Mouse (Mus musculus) left cerebral cortex, postnatal 4 days (tissue): ENCODE results near the gene Rprd2. TPM values are rescaled to one million over a fixed set of nuclear protein-coding genes. Genes with fewer than 3 reads are reported as not detected.
"Not testable (repeated sequence)": the region's sequence is repeated elsewhere in the genome, so short reads cannot be mapped to it uniquely, and the experiment has no call there.

Source experiments
- DNase-seq: peaks from one replicate; pipeline ENCODE4 v3.0.0-alpha.2; 2022
- intact Hi-C: fragments of 180-260 bp; cut with DNase I; formaldehyde crosslinking; loops from one replicate; pipeline ENCODE4 v1.15.1; 2025
- total RNA-seq, 2 experiments: library from RNA; stranded (reverse); gene quantifications; 2 replicates each; pipeline ENCODE4 v1.2.3; 2021

The Rprd2 gene
- 10 to 100 TPM; 58.0 to 59.3 TPM for total RNA-seq

GRCm38 (mm10) chr3:95818571-95819288 is at the start of gene Rprd2:
Rprd2 (minus strand) TSS chr3:95818863.
- DNase-seq: peak; percentile 81
- intact Hi-C loops: no loop called here

- no peak for DNase-seq
- intact Hi-C loops: no loop called here
These were observed 48.7 kb upstream of the Rprd2 start for GRCm38 (mm10) chr3:95867408-95867807.

- intact Hi-C loops: no loop called here
- no peak for DNase-seq
These were observed 47.4 kb upstream of the Rprd2 start for GRCm38 (mm10) chr3:95866071-95866470.

GRCm38 (mm10) chr3:95865571-95865970 is 46.9 kb upstream of the Rprd2 start:
- intact Hi-C loops: no loop called here
- DNase-seq: no peak

GRCm38 (mm10) chr3:95865050-95865449 is 46.4 kb upstream of the Rprd2 start:
- intact Hi-C loops: no loop called here
- no peak for DNase-seq

- intact Hi-C loops: no loop called here
- no peak for DNase-seq
These were observed 44.9 kb upstream of the Rprd2 start for GRCm38 (mm10) chr3:95863578-95863977.

- peak; percentile 65 for DNase-seq
- intact Hi-C loops: no loop called here
These were observed 43.1 kb upstream of the Rprd2 start for GRCm38 (mm10) chr3:95861796-95862195.

- intact Hi-C loops: no loop called here
- no peak for DNase-seq
These were observed 42.6 kb upstream of the Rprd2 start for GRCm38 (mm10) chr3:95861216-95861615.

- intact Hi-C loops: no loop called here
- no peak for DNase-seq
These were observed 41.7 kb upstream of the Rprd2 start for GRCm38 (mm10) chr3:95860323-95860722.

GRCm38 (mm10) chr3:95858278-95858677 is 39.6 kb upstream of the Rprd2 start:
- intact Hi-C loops, DNase-seq: not testable (repeated sequence)

- DNase-seq, intact Hi-C loops: not testable (repeated sequence)
These were observed 38.4 kb upstream of the Rprd2 start for GRCm38 (mm10) chr3:95857050-95857449.

- DNase-seq: no peak
- intact Hi-C loops: no loop called here
These were observed 37.5 kb upstream of the Rprd2 start for GRCm38 (mm10) chr3:95856115-95856514.

GRCm38 (mm10) chr3:95855502-95856089 is 36.9 kb upstream of the Rprd2 start, which contains the start of gene Prpf3:
Prpf3 (minus strand) TSS chr3:95855885.
- peak; percentile 93 for DNase-seq
- intact Hi-C loops: no loop called here

GRCm38 (mm10) chr3:95851317-95851716 is 32.7 kb upstream of the Rprd2 start:
- no peak for DNase-seq
- intact Hi-C loops: no loop called here

- no peak for DNase-seq
These were observed 31.9 kb upstream of the Rprd2 start for GRCm38 (mm10) chr3:95850611-95851010.

GRCm38 (mm10) chr3:95842503-95843214 is 24.0 kb upstream of the Rprd2 start:
- no peak for DNase-seq
- intact Hi-C loops: no loop called here

More at GRCm38 (mm10) chr3:95850611-95851010, 31.9 kb upstream of the Rprd2 start:
- intact Hi-C loops: no loop called here

GRCm38 (mm10) chr3:95839250-95839649 is 20.6 kb upstream of the Rprd2 start:
- intact Hi-C loops: loop anchor here (10.0 kb wide), 1 partner anchor 354 kb away; no protein-coding TSS in a partner anchor
- no peak for DNase-seq

- intact Hi-C loops: loop anchor here (5.0 kb wide), 1 partner anchor 57 kb away; no protein-coding TSS in a partner anchor
- no peak for DNase-seq
These were observed 10.4 kb upstream of the Rprd2 start for GRCm38 (mm10) chr3:95829053-95829452.

- no peak for DNase-seq
- intact Hi-C loops: loop anchor here (5.0 kb wide), 1 partner anchor 54 kb away; no protein-coding TSS in a partner anchor
These were observed 7.6 kb upstream of the Rprd2 start for GRCm38 (mm10) chr3:95826275-95826674.

GRCm38 (mm10) chr3:95820046-95821010 is 1.7 kb upstream of the Rprd2 start:
- intact Hi-C loops: no loop called here
- no peak for DNase-seq
